Mouse (Mus musculus) lung, postnatal 0 days (tissue): ENCODE data around the gene Hist1h4d. TPM values are rescaled to one million over a fixed set of nuclear protein-coding genes. Genes with fewer than 3 reads are reported as not detected.
"Not testable (repeated sequence)": the region's sequence is repeated elsewhere in the genome, so short reads cannot be mapped to it uniquely, and the experiment has no call there.

ENCODE experiments used
- ATAC-seq: fragments of 200-750 bp; cut with Nextera tagmentation; 2 replicates; pipeline ENCODE4 v1.8.0; 2017; ENCODE audit warnings: moderate library complexity
- DNase-seq: peaks from one replicate; pipeline ENCODE4 v3.0.0-alpha.2; 2016; ENCODE audit warnings: low spot score
- H3K27ac ChIP-seq: fragments of 300-500 bp; sonication (generic); 2 replicates; pipeline ENCODE4 v1.5.1; 2014; ENCODE audit warnings: antibody characterized with exemption, mild to moderate bottlenecking, low read length, mixed read lengths
- H3K27me3 ChIP-seq: fragments of 300-500 bp; sonication (generic); replicated peaks from 2 replicates; pipeline ENCODE4 v1.6.1; 2014; ENCODE audit warnings: low read length, mixed read lengths; ENCODE audit not compliant: insufficient read depth
- H3K36me3 ChIP-seq: fragments of 300-500 bp; sonication (generic); 2 replicates; pipeline ENCODE4 v1.6.1; 2014; ENCODE audit warnings: low read length, mixed read lengths; ENCODE audit not compliant: insufficient read depth
- H3K4me1 ChIP-seq: fragments of 300-500 bp; sonication (generic); 2 replicates; pipeline ENCODE4 v1.6.1; 2014; ENCODE audit warnings: antibody characterized with exemption, low read depth, low read length, mixed read lengths; ENCODE audit not compliant: insufficient read depth
- H3K4me2 ChIP-seq: fragments of 300-500 bp; sonication (generic); replicated peaks from 2 replicates; pipeline ENCODE4 v1.6.1; 2014; ENCODE audit warnings: low read depth, mild to moderate bottlenecking, low read length, moderate library complexity, mixed read lengths
- H3K4me3 ChIP-seq: fragments of 300-500 bp; sonication (generic); 2 replicates; pipeline ENCODE4 v1.5.1; 2014; ENCODE audit warnings: low read depth, low read length
- H3K9ac ChIP-seq: fragments of 300-500 bp; sonication (generic); replicated peaks from 2 replicates; pipeline ENCODE4 v1.6.1; 2014; ENCODE audit warnings: low read depth, mild to moderate bottlenecking
- H3K9me3 ChIP-seq: fragments of 300-500 bp; sonication (generic); 2 replicates; pipeline ENCODE4 v1.6.1; 2016; ENCODE audit warnings: low read length, mixed read lengths
- CTCF ChIP-seq: IDR thresholded peaks from 2 replicates; pipeline ENCODE4 v1.5.1; 2016; ENCODE audit warnings: antibody characterized with exemption, mild to moderate bottlenecking
- EP300 ChIP-seq: IDR thresholded peaks from 2 replicates; pipeline ENCODE4 v1.6.1; 2016; ENCODE audit warnings: antibody characterized with exemption, mild to moderate bottlenecking, control low read depth
- WGBS: fragments of 180-500 bp; shearing (Covaris S2); extraction: QIAGEN DNeasy Blood & Tissue Kit; methylation state at CpG from one replicate; pipeline ENCODE4 v1.1.7; 2014; 5-methylcytosine and 5-hydroxymethylcytosine counted together
- polyA plus RNA-seq: library from polyadenylated mRNA; unstranded; fragments of >200 nt; fragmentation: Nextera tagmentation; extraction: Ambion mirVana; gene quantifications from 2 replicates; pipeline ENCODE4 v1.2.1, GENCODE M21; 2015

Hist1h4d gene
- polyA plus RNA-seq, 1 experiment from 2014 or later = 31.4 TPM

DNA sequence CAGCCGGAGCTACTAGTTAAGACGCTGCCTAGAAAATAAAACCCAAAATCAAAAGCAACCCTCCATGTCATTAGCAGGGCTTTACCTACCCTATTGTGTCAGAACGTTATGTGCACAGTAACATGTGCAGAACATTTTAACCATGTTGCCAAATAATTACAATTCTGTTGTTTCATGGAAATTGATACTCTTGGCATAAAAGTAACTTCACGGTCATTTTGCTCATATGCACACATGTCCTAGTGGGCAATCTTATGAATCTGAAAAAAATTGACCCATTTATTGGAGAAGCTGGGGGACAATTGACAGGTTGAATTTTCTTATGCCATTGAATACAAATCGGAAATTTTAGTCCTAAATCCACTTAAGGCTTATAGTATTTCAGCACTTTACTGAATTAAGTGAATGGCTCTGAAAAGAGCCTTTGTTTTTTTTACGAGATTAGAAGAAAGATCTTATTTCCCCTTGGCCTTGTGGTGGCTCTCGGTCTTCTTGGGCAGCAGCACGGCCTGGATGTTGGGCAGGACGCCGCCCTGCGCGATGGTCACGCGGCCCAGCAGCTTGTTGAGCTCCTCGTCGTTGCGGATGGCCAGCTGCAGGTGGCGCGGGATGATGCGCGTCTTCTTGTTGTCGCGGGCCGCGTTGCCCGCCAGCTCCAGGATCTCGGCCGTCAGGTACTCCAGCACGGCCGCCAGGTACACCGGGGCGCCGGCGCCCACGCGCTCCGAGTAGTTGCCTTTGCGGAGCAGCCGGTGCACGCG, 11.0 kb upstream of the Hist1h4d start:
- peak; percentile 25 for ATAC-seq

DNA sequence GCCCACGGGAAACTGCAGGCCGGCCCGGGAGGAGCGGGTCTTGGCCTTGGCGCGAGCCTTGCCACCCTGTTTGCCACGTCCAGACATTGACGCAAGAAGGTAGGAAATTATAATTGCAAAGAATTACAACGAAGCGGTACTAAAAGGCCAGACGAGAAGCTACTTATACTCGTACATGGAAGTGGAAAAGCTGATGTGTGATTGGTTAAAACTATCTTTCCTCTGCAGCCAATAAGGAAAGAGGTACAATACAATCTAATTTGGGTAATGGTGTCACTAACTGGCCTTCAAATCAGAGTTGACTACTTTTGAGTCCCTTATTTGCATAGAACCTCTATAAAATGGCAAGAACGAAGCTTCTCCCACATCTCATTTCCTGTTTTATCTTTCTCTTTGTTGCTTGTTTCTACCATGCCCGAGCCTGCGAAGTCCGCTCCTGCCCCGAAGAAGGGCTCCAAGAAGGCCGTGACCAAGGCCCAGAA, 10.3 kb upstream of the Hist1h4d start, which contains the start of the genes Hist1h2ae and Hist1h2bg:
TSS of gene Hist1h2ae (minus strand) at position 199 of the 482 bp plus-strand sequence.
TSS of gene Hist1h2bg (plus strand) at position 375 of the 482 bp plus-strand sequence.
- ATAC-seq = peak; percentile 87
- DNase-seq = peak; percentile 99
- WGBS = 3% methylated on average over 17 of the region's 18 CpGs
- Histone ChIP-seq H3K9me3 (no peaks in the 10 kb centered on the region), H3K9ac (peak within 1 kb of the TSS; percentile 34; the same call in 1 of the 2 replicates), H3K27me3 (no peaks in the 10 kb centered on the region), H3K27ac (peak within 1 kb of the TSS; percentile 91), H3K36me3 (no peaks in the 10 kb centered on the region), H3K4me2 (peak within 1 kb of the TSS; percentile 64), H3K4me3 (peak within 1 kb of the TSS; percentile 33), H3K4me1 (peaks cover 6% of the 10 kb centered on the region; the same call in 1 of the 2 replicates)
- TF ChIP-seq EP300 (peak; percentile 72), CTCF (no peak)

More for the DNA sequence above, 11.0 kb upstream of the Hist1h4d start:
- H3K4me3 ChIP-seq = peak overlapping the region; percentile 33
- H3K36me3 ChIP-seq, H3K27me3 ChIP-seq, H3K9me3 ChIP-seq, H3K4me1 ChIP-seq: not testable (repeated sequence)
- peak; percentile 23; the same call in 1 of the 2 replicates for TF ChIP-seq CTCF
- peak overlapping the region; percentile 64 for H3K4me2 ChIP-seq
- WGBS = 3% methylated on average over 15 of the region's 41 CpGs
- peak overlapping the region; percentile 91 for H3K27ac ChIP-seq
- DNase-seq = peak; percentile 15
- H3K9ac ChIP-seq = peak overlapping the region; percentile 34; the same call in 1 of the 2 replicates

DNA sequence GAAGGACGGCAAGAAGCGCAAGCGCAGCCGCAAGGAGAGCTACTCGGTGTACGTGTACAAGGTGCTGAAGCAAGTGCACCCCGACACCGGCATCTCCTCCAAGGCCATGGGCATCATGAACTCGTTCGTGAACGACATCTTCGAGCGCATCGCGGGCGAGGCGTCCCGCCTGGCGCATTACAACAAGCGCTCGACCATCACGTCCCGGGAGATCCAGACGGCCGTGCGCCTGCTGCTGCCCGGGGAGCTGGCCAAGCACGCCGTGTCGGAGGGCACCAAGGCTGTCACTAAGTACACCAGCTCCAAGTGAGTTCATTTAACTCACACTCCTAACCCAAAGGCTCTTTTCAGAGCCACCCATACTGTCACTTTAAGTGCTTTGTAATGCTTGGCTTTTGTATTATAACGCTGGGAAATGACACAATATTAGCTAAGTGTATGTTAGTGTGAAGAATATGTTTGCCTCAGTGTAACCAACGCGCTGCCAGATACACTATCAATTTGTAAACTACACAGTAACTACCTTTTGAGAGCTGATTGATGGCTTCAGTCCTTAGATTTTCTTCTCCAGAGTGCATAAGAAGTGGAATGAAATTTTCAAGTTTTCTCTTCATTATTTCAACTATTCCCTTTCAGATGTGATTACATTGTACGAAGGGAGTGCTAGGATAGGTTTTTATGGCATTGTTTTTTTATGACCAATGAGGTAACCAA, 9.7 kb upstream of the Hist1h4d start:
- H3K27me3 ChIP-seq, ATAC-seq, H3K9me3 ChIP-seq, H3K36me3 ChIP-seq: not testable (repeated sequence)
- Histone ChIP-seq H3K4me1 (peaks cover 11% of the 10 kb centered on the region; the same call in 1 of the 2 replicates), H3K27ac (peak overlapping the region; percentile 91), H3K9ac (peak overlapping the region; percentile 17; the same call in 1 of the 2 replicates), H3K4me2 (peak overlapping the region; percentile 64), H3K4me3 (peak overlapping the region; percentile 33)
- 0 out of 2 replicates have a peak, but pooled peaks have one; percentile 15 for TF ChIP-seq EP300
- peak; percentile 17 for DNase-seq
- under 1% methylated on average over 8 of the region's 34 CpGs for WGBS

DNA sequence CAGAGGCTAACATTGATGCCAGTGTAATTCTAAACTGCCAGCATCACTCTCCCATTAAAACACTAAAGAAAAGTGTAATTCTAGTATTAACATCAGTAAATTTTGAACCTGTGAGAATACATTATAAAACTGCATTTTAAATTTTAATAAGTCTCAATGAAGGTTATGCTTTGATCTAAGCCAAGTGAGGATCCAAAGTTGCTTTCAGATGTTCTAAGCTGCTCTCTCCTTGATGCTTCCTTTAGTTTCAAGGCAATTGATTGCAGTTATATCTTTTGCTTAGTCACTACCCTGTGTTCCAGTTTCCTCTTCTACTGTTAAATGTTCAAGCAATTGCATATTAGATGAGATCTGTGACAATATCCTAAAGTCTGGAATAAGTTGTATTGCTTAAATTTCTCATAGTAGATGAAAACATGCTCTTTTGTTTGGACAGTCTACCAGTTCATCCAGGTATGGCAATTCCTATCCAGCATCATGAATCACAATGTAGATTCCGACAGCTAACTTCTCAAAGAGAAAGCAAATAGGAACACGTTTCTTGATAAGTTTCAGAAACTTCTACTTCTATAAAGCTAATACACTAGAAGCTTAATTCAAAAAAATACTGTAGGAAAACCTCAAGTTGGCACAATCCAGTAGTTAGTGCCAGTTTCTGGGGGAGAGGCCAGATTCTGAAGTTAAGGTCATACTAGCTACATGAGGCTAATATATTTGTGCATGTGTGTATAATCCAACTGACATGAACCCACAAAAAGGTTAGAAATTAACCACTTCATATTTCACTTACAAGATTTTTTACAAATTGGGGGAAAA, 9.0 kb upstream of the Hist1h4d start:
- no peaks in the 10 kb centered on the region for H3K9me3 ChIP-seq
- DNase-seq = peak; percentile 18
- no peak for TF ChIP-seq CTCF
- no peak for TF ChIP-seq EP300
- no peaks in the 10 kb centered on the region for H3K36me3 ChIP-seq
- no peaks in the 10 kb centered on the region for H3K27me3 ChIP-seq
- peak overlapping the region; percentile 64 for H3K4me2 ChIP-seq
- H3K4me3 ChIP-seq = peak overlapping the region; percentile 33
- 16% methylated on average over 2 of the region's 2 CpGs for WGBS
- H3K9ac ChIP-seq = peak overlapping the region; percentile 17; the same call in 1 of the 2 replicates
- H3K27ac ChIP-seq = peak overlapping the region; percentile 48
- H3K4me1 ChIP-seq = peaks cover 11% of the 10 kb centered on the region; the same call in 1 of the 2 replicates
- no peak for ATAC-seq

GRCm38 (mm10) chr13:23573034-23573897, 8.1 kb upstream of the Hist1h4d start:
- H3K27me3 ChIP-seq, H3K36me3 ChIP-seq, H3K9me3 ChIP-seq, ATAC-seq: not testable (repeated sequence)
- H3K9ac ChIP-seq = peak overlapping the region; percentile 27; the same call in 1 of the 2 replicates
- peak overlapping the region; percentile 64 for H3K4me2 ChIP-seq
- H3K27ac ChIP-seq = peak overlapping the region; percentile 39; the same call in 1 of the 2 replicates
- peak overlapping the region; percentile 16; the same call in 1 of the 2 replicates for H3K4me3 ChIP-seq
- WGBS = 7% methylated on average over 14 of the region's 20 CpGs
- peaks cover 11% of the 10 kb centered on the region; the same call in 1 of the 2 replicates for H3K4me1 ChIP-seq
- peak; percentile 12 for DNase-seq
